Mouse (Mus musculus) right cerebral cortex, adult 18-20 months (tissue): ENCODE measurements around the gene Ccdc84.
"Not testable (repeated sequence)": the region's sequence is repeated elsewhere in the genome, so short reads cannot be mapped to it uniquely, and the experiment has no call there.

Source experiments
- DNase-seq: peaks from one replicate; pipeline ENCODE4 v3.0.0; 2022; ENCODE audit warnings: mixed read lengths

Ccdc84 gene

DNA sequence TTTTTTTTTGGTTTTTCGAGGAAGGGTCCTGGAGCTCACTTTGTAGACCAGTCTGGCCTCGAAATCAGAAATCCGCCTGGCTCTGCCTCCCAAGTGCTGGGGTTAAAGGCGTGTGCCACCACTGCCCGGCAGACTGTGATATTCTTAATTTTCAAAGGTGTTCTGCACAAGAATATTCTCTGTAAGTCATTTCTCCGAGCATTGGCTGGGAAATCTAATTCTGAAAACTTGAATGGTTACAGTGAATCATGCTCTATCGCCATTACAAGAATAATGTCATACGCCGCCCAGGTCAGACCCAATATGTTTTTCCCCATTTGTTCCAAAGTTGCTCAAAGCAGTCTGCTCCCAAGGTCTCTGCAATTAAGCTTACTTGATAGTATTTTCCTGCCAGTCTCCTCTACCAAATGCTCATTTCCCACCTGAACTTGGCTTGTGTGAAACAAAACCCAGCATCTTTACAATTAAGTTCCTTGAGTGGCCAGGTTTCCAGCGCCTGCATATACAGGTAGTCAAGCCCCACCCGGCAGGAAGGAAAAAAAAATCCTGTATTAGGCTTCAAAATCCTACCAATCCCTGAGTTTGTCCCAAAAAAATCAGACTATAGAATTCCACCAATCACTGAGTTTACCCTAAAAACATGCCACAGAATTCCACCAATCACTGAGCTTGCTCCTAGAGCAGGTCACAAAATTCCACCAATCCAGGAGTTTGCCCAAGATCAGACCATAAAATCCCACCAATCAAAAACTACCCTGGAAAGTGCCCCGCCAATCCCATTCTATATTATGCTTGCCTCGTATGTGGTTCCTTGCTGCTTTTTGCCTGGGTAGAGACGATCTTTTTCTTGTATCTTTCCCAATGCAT is at the start of gene Ccdc84:
Ccdc84 (minus strand) TSS at position 51 of the 867 bp plus-strand sequence.
- no peak for DNase-seq

DNA sequence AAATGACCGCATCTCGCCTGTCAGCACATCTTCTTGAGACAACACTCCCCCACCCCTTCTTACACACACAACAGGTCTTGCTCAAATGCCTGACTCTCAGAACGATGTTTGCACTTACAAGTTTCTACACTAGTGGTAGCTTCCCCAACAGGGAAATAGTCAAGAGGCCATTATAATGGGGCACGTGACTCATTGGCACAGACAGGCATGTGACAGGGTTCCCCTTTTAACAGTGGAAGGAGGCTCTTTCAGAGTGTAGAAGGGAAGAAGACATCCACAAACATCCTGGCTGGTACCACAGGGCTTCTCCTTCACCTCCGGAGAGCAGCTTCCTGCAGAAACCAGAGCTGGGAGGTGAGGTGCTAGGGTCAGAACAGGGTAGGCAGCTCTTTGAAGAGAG is 43.6 kb upstream of the Ccdc84 start:
- no peak for DNase-seq

DNA sequence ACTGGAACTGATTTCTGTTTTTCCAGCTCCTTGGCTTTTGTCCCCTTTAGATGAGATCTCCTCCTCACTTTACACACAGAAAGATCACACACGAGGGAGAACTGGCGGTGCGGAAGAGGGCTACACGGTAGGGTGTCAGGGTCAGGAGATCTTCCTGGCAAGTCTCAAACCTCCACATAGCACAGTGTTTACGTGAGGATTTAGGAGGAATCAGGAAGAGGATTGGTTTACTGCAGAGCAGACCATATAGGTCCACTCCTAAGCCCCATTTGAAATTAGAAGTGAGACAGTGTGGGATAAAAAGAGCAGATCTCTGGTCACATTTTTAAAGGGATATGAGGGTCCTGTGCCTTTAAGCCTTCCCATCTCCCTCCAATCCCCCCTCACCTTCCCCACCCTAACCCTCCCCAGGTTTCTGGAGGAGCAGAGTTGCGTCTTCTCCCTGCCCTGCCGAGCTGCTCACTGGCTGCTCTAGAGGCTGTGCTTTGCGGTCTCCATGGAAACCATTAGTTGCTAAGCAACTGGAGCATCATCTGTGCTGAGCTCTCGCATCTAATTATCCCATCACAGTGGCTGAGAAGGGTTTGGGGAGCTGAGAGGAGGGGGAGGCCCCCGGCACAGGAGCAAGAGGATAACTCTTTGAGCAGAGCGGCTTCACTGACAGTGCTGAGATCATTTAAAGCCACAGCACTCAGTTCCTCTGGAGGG is 38.8 kb upstream of the Ccdc84 start:
- peak; percentile 95 for DNase-seq

DNA sequence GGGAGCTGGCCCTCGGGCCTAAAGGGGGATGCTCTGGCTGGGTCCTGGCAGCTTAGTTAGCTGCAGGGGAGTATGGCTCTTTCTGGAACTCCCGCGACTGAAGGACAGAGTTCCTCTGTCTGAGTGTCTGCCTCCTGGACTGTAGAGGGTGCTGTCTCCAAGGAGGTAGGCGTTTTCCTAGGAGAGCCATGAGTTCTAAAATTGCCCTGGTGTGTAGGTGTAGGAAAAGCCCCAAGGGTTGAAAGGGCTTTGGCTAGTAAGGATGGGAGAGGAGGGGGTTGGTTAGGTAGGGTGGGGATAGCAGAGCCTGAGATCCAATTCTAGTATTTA is 36.5 kb upstream of the Ccdc84 start, which contains the start of gene Upk2:
Upk2 (minus strand) TSS at position 86 of the 330 bp plus-strand sequence.
- DNase-seq: no peak

- DNase-seq: peak; percentile 85
Measured at GRCm38 (mm10) chr9:44454132-44454890, 35.9 kb upstream of the Ccdc84 start.

- DNase-seq: no peak
Measured at GRCm38 (mm10) chr9:44450387-44450786, 32.0 kb upstream of the Ccdc84 start.

DNA sequence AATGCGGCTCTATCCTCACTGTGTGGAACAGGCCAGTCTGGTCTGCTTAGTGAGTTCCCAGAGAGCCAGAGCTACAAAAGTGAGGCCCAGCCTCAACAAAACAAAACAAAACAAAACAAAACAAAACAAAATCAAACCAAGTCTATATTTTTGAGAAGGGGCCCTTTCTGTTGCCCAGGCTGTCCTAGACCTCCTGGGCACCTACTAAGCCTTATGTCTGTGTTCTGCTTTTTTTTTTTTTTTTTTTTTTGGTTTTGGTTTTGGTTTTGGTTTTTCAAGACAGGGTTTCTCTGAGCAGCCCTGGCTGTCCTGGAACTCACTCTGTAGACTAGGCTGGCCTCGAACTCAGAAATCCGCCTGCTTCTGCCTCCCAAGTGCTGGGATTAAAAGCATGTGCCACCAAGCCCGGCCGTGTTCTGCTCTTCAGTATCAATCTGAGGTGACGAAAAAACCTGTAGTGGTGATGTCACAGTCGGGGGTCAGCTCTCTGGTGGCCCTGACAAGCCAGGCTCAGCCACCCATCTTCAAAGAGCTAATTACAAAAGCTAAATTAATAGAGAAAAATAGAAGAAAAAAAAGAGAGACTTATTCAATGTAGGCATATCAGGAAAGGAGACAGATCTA is 26.1 kb upstream of the Ccdc84 start:
- DNase-seq: not testable (repeated sequence)

DNA sequence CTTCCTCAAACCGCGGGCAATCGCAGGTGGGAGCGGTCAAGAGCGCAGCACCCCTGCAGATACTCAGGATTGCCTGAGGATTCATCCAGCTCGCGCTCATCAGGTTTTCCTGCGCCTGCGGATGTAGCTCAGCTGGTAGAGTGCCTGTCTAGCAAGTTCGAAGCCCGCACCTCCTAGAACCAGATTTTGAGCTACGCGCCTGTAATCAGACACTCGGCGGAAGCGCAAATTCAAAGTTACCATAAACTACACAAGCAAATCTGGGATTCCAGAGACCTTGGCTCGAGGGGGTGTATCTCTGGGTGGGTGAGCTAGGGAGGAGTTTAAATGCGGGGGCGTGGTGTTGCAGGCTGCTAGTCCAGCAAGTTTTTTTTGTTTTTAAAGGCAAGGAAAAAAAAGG is 22.6 kb upstream of the Ccdc84 start, which contains the start of gene Foxr1:
Foxr1 (minus strand) TSS at position 176 of the 400 bp plus-strand sequence.
- no peak for DNase-seq

- no peak for DNase-seq
Measured at GRCm38 (mm10) chr9:44435747-44436146, 17.4 kb upstream of the Ccdc84 start.

- no peak for DNase-seq
Measured at GRCm38 (mm10) chr9:44432577-44433185, 14.3 kb upstream of the Ccdc84 start.

- no peak for DNase-seq
Measured at GRCm38 (mm10) chr9:44423576-44423975, 5.2 kb upstream of the Ccdc84 start.

- DNase-seq: no peak
Measured at GRCm38 (mm10) chr9:44420280-44420898, 2.0 kb upstream of the Ccdc84 start.

DNA sequence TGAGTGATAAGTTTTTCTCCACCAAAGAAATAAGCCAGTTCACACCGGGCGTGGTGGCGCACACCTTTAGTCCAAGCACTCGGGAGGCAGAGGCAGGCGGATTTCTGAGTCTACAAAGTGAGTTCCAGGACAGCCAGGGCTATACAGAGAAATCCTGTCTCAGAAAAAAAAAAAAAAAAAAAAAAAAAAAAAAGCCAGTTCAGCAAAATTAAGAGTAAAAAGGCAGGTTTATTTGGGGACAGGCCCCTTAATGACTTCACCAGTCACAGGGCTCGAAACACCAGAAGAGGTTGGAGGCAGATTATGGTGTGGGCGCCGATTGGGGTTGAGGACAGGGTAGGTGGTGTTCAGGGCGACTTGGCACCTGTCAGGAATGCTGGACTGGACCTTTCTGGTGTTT is 1.4 kb upstream of the Ccdc84 start:
- DNase-seq: not testable (repeated sequence)

- peak; percentile 96 for DNase-seq
Measured at GRCm38 (mm10) chr9:44417892-44418363, 441 bp downstream of the Ccdc84 start.

- DNase-seq: no peak
Measured at GRCm38 (mm10) chr9:44417156-44417891, 1.0 kb downstream of the Ccdc84 start.

DNA sequence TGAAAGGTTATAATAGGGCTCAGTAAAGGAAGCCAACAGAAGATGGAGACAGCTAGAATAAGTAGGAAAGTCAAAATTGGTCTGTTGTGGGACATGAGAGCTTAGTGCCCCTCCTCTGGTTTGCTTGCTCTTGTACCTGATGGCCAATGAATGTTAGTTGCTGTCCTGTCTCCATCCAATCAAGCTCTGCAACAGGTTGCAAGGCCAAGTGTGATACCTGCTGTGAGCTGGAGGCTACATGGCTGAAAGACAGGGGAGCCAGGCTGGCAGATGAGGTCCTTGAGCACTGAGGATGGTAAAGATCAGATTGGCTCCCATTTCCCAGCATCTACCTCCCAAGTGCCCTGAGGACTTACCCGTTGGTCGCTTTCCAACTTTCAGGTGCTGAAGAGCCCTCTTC is 5.6 kb downstream of the Ccdc84 start:
- DNase-seq: no peak

- no peak for DNase-seq
Measured at GRCm38 (mm10) chr9:44412306-44412705, 6.1 kb downstream of the Ccdc84 start.

- DNase-seq: no peak
Measured at GRCm38 (mm10) chr9:44411601-44412130, 6.7 kb downstream of the Ccdc84 start.

DNA sequence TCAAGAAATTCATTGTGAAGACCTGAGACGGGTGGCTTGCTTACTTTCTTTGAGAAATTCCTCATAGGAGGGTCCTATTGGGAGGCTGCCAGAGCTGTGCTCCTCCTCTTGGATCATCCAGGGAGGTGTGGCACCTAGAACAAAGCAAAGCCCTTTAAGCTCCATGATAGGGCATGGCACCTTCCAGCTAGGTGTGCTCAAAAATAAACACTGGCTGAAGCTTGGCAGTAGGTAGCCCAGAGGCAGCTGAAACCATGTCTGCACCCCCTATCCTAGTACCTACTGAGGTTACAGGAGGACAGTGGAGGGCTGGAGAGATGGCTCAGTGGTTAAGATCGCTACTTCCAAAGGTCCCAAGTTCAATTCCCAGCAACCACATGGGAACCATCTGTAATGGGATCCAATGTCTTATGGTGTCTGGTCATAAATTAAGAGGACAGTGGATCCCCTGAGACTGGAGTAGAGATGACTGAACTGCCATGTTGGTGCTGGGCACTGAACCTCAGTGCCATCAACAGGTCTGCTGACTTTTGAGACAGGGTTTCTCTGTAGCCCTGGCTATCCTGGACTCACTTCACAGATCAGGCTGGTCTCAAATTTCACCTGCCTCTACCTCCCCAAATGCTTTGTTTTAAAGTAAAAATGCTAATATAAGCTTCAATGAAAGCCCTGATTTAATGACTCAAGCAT is 7.6 kb downstream of the Ccdc84 start:
- no peak for DNase-seq

DNA sequence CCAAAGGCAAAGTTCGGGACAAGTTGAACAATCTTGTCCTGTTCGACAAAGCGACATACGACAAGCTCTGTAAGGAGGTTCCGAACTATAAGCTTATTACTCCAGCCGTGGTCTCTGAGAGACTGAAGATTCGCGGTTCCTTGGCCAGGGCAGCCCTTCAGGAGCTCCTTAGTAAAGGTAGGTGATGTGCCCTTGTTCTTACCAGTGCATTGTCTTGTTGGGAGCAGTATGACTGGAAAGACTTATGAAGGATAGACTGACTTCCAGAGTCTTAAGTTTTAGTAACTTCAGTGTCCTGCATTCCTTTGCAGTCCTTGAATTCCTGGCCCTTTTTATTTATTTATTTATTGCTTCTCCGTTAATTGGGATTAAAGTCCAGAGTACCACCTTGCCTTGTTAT is 9.7 kb downstream of the Ccdc84 start:
- not testable (repeated sequence) for DNase-seq
